Mouse (Mus musculus) ovary, adult 18-20 months (tissue): Measurements from ENCODE around the gene Zfp57.
"Not testable (repeated sequence)": the region's sequence is repeated elsewhere in the genome, so short reads cannot be mapped to it uniquely, and the experiment has no call there.

Experiments used
- DNase-seq: peaks from one replicate; pipeline ENCODE4 v3.0.0; 2022; ENCODE audit warnings: low spot score, mixed read lengths

Zfp57 gene

DNA sequence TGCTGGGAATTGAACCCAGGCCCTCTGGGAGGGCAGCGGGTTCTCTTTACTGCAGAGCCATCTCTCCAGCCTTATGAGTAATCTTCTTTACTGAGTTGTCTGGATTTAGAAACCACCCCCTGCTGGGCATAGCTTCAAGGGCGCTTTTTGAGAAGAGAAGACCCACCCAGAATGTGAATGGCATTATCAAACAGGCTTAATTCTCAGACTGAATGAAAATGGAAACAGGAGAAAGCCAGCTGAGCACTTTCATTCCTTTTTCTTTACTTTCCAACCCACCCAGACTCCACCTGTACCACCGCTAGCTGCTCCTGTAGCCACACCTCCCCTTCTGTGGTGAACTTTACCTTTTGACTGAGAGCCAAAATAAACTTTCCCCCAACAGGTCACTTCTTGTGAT, 5.5 kb upstream of the Zfp57 start:
- DNase-seq = no peak

DNA sequence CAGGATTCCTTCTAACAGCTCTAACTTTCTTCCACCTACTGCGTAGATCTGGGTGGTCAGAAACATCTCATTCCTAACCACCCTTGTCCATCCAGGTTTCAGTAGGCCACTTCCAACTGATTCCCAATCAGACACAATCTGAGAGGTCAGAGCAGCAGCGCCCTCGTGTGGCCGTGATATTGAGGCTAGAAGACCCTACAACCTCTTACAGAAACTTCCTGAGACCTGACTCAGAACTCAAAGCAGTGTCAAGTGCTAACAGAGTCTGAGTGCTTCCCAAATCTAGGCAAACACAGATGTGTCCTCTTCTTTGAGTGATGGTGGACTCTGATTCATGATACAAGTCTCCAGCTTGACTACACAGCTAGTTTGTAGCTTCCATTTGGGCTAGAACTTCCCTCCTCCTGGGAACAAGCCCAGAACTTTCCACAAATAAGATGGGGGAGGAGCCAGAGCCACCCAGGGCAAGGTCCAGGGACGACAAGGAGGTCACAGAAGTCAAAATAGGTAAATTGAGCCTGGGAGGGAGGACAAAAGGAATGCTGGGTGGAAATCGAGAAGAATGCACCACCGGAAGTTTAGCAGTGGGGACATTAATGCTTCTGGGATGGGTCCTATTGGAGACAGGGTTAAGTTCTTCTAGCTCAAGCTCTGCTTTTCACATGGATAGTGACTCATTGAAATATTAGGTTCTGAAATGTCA, 3.8 kb upstream of the Zfp57 start:
- DNase-seq = peak; percentile 24

DNA sequence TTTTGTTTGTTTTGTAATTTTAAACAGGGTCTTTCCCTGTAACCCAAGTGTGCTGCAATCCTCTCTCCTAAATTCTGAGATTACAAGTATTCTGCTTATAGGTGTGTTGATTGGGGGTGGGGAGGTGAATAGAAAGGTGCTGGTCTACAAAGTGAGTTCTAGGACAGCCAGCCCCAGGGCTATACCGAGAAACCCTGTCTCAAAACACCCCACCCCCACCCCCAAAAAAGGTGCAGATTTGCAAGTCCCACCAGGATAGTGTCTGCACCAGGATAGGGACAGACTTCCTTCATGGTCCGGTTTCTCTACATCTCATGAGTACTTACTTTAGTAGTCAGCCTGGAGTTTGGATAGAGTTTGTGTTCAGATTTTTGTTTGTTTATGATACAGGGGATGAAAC, 2.5 kb upstream of the Zfp57 start:
- DNase-seq = no peak

DNA sequence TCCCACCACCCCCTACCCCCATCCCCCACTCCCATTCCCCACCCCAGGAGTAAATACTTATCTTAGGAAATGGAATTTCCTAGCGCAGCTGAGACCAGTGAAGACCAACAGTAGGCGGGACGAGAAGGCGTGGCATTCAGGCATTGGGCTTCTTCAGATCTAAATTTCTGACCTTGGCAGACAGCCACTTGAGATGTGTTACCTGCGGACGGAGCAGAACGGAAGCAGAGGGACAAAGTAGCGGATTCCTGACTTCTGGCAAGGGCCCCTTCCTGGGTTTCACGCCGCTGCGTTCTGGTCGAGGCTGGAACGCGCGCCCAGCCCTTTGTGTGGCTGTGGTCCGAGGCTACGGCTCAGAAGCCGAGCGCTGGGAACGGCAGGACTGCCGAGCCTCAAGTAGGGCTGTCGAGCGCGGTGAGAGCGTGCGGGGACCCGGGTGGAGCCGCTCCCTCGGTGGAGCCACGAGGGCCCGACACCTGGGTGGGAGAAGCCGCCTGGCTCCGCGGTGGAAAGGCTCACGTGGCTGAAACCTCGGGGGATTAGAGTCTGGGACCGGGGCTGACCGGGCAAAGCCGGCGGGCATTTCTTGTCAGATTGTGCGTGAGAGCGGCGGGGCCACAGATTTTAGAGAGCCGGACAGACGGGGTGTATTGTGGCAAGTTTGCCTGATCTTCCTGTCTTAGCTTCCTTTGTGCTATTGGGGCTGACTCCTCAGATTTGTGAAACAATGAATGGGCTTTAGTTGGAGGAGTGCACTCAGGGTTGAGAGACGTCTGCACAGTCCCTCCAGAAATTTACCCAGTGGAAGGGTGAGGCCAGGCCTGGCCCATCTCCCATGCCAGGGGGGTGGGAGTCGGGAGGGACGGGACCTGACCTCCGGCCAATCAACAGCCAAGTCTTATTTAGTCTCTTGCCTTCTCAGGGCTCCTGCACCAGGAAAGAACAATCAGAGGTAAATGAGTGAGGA, 1.7 kb downstream of the Zfp57 start:
- peak; percentile 26 for DNase-seq

DNA sequence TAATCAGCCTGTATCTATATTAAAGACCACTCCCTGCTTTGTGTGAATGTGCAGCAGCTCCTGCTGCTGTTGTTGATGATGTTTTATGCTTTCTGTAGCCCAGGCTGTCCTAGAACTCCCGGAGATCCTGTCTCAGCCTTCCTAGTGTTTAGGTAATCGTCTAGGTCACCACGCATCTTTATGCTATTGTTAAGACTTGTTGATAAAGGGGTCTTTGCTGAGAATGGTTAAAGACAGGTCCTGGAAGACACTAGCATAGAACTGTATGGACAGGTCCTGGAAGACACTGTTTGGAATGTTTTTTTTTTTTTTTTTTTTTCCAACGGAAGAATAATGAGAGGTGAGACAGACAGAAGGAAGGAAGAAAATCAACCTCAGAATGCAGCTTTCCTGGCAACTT, 2.4 kb downstream of the Zfp57 start:
- DNase-seq = no peak

DNA sequence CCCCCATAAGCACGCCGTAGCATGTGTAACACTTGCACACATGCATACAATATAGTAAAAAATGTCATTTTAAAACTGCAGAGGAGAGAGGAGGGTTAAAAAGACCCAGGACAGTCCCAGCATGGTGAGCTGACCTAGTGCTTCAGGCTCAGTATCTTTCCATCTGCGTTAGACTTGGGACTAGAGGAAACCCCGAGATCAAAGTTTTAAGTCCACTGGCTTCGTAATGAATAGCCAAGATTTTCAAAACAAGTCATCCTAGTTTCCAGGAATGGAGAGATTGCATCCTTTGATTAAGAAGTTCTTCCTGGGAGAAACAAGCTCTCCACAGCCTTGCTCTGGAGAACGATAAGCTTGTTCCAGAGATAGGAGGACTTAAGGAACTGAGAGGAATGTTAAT, 7.2 kb downstream of the Zfp57 start:
- no peak for DNase-seq

DNA sequence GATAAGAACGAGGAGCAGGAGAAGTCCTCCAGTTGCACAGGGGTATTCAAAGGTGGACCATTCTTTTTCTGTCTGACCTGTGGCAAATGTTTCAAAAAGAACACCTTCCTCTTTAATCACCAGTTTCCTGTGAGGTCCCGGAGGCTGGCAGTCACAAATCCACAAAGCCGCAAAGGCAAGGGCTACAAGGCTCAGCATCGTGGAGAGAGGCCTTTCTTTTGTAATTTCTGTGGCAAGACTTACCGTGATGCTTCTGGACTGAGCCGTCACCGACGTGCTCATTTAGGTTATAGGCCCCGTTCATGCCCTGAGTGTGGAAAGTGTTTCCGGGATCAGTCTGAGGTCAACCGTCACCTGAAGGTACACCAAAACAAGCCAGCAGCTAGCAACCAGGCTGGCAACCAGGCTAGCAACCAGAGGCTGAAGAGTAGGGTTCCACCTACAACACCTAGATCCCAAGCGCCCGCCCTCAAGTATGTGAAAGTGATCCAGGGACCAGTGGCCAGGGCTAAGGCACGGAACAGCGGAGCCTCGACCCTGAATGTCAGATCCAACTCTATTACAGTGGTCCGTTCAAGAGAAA, 8.6 kb downstream of the Zfp57 start:
- no peak for DNase-seq

DNA sequence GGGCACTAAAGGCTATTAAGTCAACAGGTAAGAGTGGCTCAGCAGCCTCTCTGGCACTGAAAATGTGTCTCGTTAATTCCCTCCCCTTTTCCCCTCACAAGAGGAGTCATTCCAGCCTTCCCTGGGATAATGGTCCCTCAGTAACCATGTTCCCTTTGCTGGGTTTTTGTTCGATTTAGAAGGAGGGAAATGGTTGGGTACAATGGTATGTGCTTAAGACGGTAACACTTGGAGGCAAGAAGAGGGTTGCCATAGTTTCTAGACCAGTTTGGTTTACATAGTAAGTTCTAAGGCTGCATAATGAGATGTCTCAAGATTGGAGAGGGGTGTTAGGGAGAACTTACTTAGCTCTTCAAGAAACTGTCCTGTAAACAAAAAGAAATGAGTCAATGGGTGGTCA, 10.8 kb downstream of the Zfp57 start:
- no peak for DNase-seq

DNA sequence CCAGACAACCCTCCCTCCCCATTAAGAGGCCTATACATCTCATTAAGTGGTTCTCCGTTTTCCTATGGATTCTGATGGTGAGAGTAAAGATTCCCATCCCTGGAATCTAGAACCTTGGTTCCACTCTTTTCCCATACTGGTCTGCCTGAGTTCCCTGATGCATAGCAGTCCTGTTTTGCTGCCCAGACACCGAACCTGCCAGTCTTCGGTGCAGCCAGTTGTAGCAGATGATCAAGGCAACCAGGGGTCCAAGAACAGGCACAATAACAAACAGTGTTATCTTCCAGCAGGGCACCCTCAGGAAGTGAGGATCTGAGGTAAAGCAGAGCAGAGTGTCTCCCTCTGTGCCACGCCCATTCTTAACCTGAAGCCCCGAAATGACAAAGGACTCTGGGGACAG, 11.2 kb downstream of the Zfp57 start:
- DNase-seq = no peak

DNA sequence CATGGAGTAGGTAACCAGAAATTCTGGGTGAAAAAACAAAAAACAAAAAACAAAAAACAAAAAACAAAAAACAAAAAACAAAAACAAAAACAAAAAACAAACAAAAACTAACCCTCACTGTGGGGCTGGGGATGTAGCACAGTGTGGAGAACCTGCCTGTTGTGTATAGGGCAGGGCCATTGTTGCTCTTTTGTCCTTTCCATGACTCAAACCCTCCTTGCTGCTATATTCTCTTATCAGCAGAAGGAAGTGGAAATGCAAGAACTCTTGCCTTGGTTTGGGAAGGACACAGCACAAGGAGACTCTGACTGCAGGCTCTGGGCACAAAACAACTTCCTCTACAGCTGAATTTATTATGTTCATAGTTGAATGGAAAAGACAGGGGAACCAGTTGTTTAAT, 15.4 kb downstream of the Zfp57 start:
- DNase-seq = no peak

DNA sequence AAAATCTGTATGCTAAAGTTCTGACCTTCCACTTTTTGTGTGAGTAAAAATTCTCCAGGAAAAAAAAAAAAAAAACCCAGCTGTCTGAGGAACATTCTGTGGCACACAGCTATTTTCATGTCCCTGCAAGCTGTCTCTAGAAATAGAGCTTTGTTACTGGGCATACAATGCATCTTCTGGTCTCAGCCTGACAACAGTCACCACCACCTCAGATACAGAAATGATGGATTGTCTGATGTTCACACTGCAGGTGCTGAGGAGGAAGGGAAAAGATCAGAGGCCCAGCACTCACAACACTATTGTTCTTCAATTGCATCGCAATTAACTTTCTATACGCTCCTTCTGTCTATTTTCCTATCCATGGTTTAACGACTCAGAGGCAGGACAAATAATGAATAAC, 17.4 kb downstream of the Zfp57 start:
- no peak for DNase-seq

DNA sequence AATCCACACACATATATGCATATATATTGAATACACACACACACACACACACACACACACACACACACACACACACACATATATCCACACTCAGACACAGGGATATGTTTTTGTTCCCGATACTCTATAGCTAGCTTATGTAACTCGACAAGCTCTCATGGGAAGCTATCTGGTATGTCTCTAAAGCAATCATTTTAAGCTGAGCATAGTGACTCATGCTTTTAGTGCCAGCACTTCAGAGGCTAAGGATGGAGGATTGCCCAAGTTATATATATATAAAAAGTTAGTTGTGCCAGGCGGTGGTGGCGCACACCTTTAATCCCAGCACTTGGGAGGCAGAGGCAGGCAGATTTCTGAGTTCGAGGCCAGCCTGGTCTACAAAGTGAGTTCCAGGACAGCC, 18.3 kb downstream of the Zfp57 start:
- not testable (repeated sequence) for DNase-seq

DNA sequence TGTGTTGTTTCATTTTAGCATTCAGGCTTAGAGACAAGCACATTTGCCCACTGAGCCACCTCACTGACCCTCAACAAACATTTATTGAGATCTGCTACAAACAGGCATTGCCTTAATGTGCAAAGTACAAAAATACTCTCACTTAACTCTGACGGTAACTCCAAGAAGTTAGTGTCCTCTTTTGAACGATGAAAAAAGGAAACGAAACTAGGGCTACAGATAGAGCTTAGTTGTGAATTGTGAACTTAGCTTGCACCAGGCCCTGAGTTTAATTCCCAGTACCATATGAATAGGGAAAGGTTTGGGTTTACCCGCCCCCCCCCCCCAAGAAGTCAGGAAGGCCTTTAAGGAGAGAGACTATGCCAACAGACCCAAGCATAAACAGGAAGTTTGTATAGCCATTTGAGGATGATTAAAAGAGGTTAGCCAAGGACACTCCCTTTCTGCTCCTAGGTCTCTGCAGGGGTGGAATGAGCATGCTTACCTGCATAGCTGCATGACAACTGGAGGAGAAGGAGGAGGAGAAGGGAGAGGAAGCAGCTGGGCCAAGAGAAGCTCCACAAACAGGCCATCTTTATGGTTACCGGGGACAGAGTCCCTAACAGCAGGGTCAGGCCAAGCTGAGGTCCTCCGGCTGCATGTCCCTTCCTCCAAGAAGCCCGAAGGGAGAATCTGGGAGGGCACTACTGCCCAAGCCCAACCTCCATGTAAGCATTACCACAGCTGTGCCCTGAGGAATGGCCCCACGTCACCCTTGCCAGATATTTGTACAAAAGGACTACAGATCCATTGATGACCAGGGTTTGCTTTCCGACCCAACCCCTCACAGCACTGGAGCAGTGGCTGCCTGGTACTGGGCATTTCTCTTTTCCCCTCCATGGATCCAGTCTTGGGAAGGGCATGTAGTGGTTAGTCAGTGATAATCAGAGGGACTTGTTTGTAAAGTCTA, 21.9 kb downstream of the Zfp57 start, which contains the start of gene Mog:
TSS of gene Mog (minus strand) at position 771 of the 949 bp plus-strand sequence.
- DNase-seq = no peak

DNA sequence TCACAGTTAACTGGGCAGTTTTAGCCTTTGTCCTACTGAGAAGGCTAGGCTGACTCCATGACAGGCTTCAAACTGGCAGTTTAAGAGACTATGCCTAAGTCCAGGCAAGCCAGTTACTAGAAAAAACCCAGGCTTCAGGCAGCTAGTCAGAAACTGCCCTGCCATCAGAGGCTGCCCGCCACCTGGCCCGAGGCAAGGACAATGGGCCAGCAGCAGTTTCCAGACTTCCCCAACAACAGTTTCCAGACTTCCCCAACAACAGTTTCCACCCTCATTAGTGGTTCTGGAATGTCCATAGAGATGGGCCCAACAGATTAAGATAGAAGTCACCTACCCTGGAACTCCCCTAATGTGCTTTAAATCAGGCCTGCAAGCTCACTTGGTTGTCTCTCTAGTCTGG, 25.5 kb downstream of the Zfp57 start:
- DNase-seq = no peak

DNA sequence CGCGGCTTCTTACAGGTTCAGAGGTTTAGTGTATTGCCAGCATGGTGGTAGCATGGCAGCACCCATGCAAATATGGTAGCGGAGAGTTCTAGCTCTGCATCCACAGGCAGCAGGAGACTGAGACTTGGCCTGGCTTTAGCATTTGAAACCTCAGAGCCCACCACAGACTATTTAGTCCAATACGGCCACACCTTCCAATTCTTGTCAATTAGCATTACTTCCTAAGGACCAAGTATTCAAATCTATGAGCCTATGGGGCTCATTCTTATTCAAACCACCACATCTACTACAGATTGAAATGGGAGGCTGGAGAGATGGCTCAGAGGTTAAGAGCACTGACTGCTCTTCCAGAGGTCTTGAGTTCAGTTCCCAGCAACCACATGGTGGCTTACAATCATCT, 26.5 kb downstream of the Zfp57 start:
- DNase-seq = no peak

DNA sequence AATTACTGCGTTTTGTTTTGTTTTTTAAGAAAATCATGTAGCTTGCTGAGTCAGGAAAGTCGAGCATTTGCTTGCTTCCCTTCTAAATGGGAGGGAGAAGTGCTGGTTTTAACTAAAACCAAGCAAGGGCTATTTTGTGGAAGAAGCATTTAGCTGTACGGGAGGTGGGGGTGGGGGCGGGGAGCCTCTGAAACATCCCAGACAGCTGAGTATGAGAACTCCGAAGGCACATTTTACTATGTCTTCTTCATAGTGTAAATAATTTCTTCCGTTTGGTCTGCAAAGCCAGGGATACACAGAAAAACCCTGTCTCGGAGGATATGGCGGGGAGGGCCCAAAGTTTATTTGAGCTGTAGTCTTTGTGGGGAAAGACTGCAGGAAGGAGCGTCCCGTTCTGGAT, 27.2 kb downstream of the Zfp57 start:
- no peak for DNase-seq

DNA sequence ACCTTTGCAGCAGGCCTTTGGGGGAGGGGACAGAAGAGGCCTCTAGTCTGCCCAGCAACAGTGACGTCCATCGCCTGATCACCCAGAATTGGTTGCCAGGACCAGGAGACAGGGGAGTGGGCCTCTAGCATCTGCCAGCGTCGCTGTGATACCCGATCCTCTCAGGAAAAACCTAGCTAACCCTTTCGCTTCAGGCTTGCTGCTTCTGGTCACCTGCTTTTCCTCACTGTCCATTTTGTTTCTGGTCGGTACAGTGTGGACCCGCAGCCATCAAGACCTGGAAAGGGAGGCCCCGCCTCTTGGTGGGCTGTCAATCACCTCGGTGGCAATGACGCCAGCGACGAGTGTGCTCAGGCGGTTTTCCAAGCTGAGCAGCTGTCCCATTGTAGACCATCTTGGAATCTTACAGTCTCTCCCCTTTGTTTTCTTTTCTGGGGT, 27.7 kb downstream of the Zfp57 start:
- DNase-seq = peak; percentile 81

DNA sequence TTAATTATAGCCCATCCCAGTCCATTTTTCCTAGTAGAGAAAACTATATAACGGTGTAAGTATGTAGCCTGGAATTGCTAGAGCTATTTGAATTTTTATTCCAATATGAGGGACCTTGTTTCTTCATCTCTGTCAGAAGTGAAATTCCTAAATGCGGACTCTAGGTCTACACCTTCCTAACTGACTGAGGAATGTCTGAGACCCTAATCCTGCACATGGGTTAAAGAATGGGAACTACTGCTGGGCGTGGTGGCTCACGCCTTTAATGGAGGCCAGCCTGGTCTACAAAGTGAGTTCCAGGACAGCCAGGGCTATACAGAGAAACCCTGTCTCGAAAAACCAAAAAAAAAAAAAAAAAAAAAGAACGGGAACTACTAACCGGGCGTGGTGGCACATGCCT, 28.2 kb downstream of the Zfp57 start:
- DNase-seq = no peak

DNA sequence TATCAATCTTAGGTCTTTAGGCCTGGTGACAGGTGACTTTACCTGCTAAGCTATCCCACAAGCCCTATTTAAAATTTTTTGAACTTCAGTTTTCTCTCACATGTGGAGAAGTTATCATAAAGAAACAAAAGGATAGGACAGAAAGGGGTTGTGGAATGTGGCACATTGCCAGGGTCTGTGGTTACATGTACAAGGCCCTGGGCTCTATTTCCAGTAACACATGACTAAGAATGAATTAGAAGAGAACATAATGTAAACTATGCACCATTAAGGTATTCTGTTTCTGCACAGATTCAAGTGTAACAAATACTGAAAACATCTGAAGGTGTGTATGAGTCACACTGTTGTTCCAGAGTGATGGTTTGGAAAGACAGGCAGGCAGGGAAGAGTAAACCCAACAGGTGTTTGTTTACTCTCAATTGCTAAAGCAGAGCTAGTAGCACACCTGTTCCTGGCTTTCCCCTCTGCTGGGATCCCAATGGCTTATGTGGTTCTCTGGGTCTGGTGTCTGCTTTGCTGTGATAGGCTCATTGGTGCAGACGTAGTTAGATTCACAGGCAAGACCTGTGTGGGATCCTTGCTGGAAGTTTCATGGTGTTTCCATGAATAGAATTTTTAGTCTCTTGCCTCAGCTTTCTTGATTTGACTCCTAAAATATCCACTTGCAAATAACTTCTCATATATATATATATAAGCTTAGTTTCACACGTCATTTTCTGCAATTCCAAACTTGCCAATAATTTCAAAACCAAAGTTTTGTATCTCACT, 38.3 kb downstream of the Zfp57 start:
- no peak for DNase-seq

DNA sequence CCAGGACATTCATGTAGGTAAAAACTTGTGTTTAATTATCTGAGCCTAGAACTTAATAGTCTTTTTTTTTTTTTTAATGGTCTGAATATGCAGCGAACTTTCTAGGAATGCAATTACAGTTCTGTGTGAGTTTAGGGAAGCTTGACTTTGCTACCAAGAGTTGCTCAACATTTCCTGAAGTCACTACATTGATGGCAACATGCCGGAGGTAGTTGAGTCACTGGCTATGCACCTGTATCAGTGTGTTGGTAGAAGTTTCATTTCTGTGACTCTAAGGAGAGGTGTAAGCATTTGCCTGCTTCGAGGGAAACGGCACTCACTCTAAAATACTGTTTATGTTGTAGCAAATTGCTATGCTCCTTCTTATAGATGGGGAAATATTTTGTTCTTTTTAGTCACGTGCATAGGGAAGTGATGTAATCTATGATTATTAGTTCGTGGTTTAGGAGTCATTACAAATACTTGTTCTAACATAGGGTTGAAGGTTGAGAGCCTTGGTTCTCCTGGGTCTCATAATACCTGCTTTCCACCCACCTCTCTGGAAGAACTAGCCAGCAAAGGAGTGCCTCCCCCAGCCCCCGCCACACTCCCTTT, 43.8 kb downstream of the Zfp57 start:
- no peak for DNase-seq
